Mouse (Mus musculus) forebrain, embryonic 10.5 days (tissue): ENCODE measurements at regions not wholly inside any gene's neighbourhood (a gene's known extent, or its start where the extent isn't known, plus 50 kb on each side); places are given as distances from the start of the nearest gene placed in this dataset.

Experiments
- DNase-seq: peaks from one replicate; pipeline ENCODE4 v3.0.0-alpha.2; 2017; ENCODE audit warnings: low spot score; ENCODE audit errors: extremely low spot score
- H3K27ac ChIP-seq: fragments of 300-500 bp; sonication (generic); 2 replicates; pipeline ENCODE4 v1.5.1; 2016; ENCODE audit warnings: mild to moderate bottlenecking
- H3K27me3 ChIP-seq: fragments of 300-500 bp; sonication (generic); 2 replicates; pipeline ENCODE4 v1.6.1; 2016; ENCODE audit warnings: mild to moderate bottlenecking; ENCODE audit not compliant: poor library complexity, severe bottlenecking
- H3K36me3 ChIP-seq: fragments of 300-500 bp; sonication (generic); replicated peaks from 2 replicates; pipeline ENCODE4 v1.6.1; 2016; ENCODE audit warnings: mild to moderate bottlenecking, moderate library complexity
- H3K4me1 ChIP-seq: fragments of 300-500 bp; sonication (generic); 2 replicates; pipeline ENCODE4 v1.6.1; 2016
- H3K4me3 ChIP-seq: fragments of 300-500 bp; sonication (generic); 2 replicates; pipeline ENCODE4 v1.5.1; 2016; ENCODE audit warnings: mild to moderate bottlenecking, moderate library complexity
- H3K9me3 ChIP-seq: fragments of 300-500 bp; sonication (generic); 2 replicates; pipeline ENCODE4 v1.6.1; 2016; ENCODE audit warnings: mild to moderate bottlenecking, moderate library complexity
- WGBS: fragments of 180-500 bp; shearing (Covaris S2); methylation state at CpG from one replicate; pipeline ENCODE4 v1.1.7; 2016; 5-methylcytosine and 5-hydroxymethylcytosine counted together

DNA sequence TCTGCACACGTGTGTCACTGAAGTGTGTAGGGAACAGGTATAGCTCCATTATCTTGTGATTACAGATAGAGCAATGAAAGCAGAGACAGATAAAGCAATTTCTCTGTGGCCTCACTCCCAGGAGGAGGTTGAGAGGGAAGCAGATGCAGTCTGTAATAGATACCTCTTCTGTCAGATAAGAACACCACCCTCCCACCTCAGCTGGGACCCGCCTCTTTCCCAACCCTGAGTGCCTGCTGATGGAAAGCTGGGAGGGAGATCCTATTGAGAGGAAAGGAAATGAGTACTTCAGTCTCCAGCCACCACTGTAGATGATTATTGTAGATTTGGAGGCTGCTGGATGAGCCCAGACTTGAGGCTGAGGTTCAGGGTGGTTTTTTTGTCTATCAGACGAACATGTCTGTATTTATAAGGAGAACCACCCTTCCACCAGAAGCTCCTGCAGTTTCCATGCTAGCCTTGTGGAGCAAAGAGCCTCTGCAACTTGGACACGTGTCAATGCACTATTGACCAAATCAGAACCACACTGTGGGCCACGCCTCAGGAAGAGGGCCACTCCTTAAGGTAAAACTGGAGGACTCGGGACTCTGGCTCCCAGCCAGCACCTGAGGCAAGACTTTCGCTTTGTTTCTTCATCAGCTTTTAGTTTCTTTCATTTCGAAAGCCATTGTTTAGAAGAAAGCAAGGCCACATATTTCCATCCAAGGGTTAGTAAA, 55.3 kb upstream of the Plekha5 start:
- 81% methylated on average over 8 of the region's 8 CpGs for WGBS
- H3K27me3 ChIP-seq = no peaks in the 10 kb centered on the region
- H3K4me1 ChIP-seq = no peaks in the 10 kb centered on the region
- DNase-seq = no peak
- no peaks in the 10 kb centered on the region for H3K9me3 ChIP-seq
- no peak overlapping the region for H3K27ac ChIP-seq
- H3K36me3 ChIP-seq = no peaks in the 10 kb centered on the region
- no peak overlapping the region for H3K4me3 ChIP-seq

DNA sequence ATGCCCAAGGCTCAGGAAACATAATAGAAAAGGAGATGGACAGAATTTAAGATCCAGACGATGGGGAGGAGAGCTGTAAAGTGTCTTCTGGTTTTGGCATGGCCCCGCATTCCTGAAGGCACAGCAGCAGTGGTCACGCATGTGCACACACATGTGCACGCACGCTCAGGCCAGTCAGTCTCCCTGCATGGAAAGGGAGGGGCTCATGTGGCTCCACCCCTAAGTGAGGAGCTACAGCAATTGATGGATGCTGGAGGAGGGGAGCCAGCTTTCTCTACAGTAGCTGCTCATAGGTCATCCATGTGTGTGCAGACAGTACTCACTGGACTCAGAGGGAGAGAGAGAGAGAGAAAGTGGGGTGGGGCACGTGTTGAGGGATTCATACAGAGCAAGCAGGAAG, 56.6 kb upstream of the Plekha5 start:
- DNase-seq = no peak
- 89% methylated on average over 6 of the region's 6 CpGs for WGBS
- H3K27ac ChIP-seq = no peak overlapping the region
- H3K27me3 ChIP-seq = no peaks in the 10 kb centered on the region
- H3K4me1 ChIP-seq = no peaks in the 10 kb centered on the region
- no peak overlapping the region for H3K4me3 ChIP-seq
- no peaks in the 10 kb centered on the region for H3K9me3 ChIP-seq
- no peaks in the 10 kb centered on the region for H3K36me3 ChIP-seq

DNA sequence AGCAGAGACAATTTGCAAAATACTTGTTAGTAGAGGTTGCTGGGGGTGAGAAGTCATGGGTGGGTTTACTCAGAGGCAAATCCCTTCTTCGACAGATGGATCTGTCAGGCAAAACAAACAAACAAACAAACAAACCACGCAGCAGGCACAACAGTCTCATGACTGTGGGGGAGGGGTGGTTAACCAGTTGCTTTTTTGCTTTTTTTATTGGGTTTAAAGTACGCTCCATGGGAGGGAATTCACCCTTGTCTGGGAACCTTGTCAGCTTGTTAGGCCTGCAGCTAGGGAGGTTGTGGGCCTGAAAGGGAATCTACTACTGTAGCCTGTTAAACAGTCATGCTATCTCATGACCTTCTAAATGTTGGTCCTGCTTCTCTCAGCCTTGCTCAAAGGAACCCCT, 57.1 kb upstream of the Plekha5 start:
- no peaks in the 10 kb centered on the region for H3K9me3 ChIP-seq

DNA sequence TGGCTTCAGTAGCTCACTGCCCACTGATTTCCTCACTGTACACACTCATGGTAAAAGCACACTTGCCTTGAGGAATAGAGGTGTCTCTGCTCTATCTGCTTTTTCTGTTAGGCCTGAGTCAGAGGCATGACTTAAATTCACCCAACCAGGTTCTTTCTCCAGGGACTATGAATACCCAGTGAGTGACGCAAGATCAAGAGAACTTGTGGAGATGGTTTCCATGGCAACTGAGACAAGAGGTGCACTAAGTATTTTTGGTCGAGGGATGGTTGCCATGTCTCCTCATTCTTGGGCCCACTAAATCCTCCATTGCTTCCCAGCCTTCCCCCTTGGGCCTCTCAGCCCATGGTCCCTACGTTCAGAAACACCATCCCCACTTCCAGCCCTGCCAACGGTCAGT, 62.9 kb upstream of the Plekha5 start:
- peaks cover 4% of the 10 kb centered on the region; the same call in 1 of the 2 replicates for H3K4me1 ChIP-seq
- H3K36me3 ChIP-seq = no peaks in the 10 kb centered on the region
- WGBS = 84% methylated on average over 4 of the region's 4 CpGs
- H3K27ac ChIP-seq = no peak overlapping the region
- H3K4me3 ChIP-seq = no peak overlapping the region
- no peak for DNase-seq
- no peaks in the 10 kb centered on the region for H3K27me3 ChIP-seq
- no peaks in the 10 kb centered on the region for H3K9me3 ChIP-seq

More for the DNA sequence above, 57.1 kb upstream of the Plekha5 start:
- no peaks in the 10 kb centered on the region for H3K4me1 ChIP-seq
- H3K27ac ChIP-seq = no peak overlapping the region
- 63% methylated on average over 3 of the region's 3 CpGs for WGBS
- no peaks in the 10 kb centered on the region for H3K27me3 ChIP-seq
- H3K4me3 ChIP-seq = no peak overlapping the region
- no peak for DNase-seq
- H3K36me3 ChIP-seq = no peaks in the 10 kb centered on the region

DNA sequence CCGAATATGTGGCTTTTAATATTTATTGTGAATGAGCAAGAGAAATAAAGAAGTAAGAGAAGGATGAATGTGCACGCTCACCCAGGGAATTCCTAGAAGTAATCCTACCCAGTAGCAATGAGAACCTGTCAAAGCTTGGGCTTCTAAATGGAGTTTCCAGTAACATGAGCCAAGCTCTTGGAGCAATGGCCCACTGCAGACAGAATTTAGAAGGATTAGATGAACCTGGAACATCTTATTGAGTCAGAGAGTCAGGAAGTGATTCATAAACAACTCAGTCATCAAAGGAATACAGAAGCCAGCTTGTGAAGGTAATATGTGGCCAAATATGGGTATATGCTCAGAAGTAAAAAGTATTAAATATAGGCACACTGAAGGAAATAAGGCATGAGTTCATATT, 66.0 kb upstream of the Plekha5 start:
- H3K36me3 ChIP-seq = no peaks in the 10 kb centered on the region
- no peaks in the 10 kb centered on the region for H3K9me3 ChIP-seq
- no peak for DNase-seq
- no peak overlapping the region for H3K27ac ChIP-seq
- WGBS = 87% methylated on average over 2 of the region's 2 CpGs
- no peaks in the 10 kb centered on the region for H3K27me3 ChIP-seq
- H3K4me1 ChIP-seq = peaks cover 4% of the 10 kb centered on the region; the same call in 1 of the 2 replicates
- H3K4me3 ChIP-seq = no peak overlapping the region

DNA sequence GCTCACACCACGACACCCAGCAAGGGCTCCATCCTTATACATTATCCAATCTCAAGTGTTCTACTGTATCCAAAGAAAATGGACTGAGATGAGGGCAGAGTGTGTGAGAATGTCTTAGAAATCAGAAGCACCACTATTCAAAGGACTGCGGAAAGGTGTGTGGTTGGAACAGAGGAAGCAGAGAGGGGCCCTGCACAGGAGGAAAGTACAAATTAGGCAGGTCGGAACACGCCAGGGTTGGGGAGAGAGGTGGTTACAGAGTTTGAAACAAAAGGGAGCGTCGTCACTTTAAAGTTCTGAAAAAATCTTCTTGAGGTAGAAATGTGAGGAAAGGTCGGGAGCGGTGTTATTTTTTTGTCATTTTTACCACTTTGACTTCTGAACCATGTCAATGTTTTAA, 66.6 kb upstream of the Plekha5 start:
- Histone ChIP-seq H3K4me3 (no peak overlapping the region), H3K27me3 (no peaks in the 10 kb centered on the region), H3K9me3 (no peaks in the 10 kb centered on the region), H3K27ac (no peak overlapping the region), H3K4me1 (peaks cover 4% of the 10 kb centered on the region; the same call in 1 of the 2 replicates), H3K36me3 (no peaks in the 10 kb centered on the region)
- WGBS = 84% methylated on average over 8 of the region's 8 CpGs
- DNase-seq = no peak

DNA sequence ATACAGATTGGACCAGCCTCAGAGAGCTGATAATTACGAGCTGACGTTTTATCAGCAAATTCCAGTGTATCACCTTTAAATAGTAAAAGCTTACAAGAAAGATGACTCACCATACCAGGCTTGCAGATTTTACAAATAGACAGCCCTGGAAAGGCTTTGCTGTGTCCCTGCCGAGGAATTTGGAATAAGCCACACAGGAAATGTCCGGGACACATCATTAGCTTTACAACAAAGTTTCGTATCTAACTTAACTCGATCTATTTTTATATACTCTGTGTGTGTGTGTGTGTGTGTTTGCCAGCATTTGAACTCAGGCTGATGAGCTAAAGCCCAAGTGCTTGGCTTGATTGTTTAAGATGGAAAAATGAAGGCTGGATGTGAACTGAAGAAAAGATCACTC, 69.8 kb upstream of the Plekha5 start:
- no peaks in the 10 kb centered on the region for H3K9me3 ChIP-seq
- no peaks in the 10 kb centered on the region for H3K27me3 ChIP-seq
- no peak overlapping the region for H3K4me3 ChIP-seq
- peaks cover 12% of the 10 kb centered on the region for H3K4me1 ChIP-seq
- no peak overlapping the region for H3K27ac ChIP-seq
- no peak for DNase-seq
- 91% methylated on average over 6 of the region's 6 CpGs for WGBS
- no peaks in the 10 kb centered on the region for H3K36me3 ChIP-seq

DNA sequence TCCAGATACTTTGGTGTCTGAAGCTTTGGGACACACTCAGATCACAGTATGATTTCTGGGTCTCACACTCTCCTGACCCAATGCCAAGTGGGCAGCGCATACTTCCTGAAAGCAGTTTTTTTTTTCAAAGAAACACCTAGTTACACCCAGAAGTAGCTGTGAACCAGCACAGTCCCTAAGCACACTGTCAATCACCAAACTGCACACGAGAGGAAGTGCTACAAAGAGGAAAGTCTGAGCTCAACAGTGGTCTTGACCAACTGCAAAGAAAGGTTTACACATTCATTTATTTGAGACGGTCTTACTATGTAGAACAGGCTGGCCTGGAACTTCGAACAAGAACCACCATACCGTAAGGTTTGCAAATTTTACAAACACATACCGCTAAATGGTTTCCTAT, 70.2 kb upstream of the Plekha5 start:
- H3K36me3 ChIP-seq = no peaks in the 10 kb centered on the region
- 89% methylated on average over 6 of the region's 6 CpGs for WGBS
- H3K4me3 ChIP-seq = no peak overlapping the region
- no peak for DNase-seq
- no peaks in the 10 kb centered on the region for H3K9me3 ChIP-seq
- peaks cover 12% of the 10 kb centered on the region for H3K4me1 ChIP-seq
- no peak overlapping the region for H3K27ac ChIP-seq
- no peaks in the 10 kb centered on the region for H3K27me3 ChIP-seq

DNA sequence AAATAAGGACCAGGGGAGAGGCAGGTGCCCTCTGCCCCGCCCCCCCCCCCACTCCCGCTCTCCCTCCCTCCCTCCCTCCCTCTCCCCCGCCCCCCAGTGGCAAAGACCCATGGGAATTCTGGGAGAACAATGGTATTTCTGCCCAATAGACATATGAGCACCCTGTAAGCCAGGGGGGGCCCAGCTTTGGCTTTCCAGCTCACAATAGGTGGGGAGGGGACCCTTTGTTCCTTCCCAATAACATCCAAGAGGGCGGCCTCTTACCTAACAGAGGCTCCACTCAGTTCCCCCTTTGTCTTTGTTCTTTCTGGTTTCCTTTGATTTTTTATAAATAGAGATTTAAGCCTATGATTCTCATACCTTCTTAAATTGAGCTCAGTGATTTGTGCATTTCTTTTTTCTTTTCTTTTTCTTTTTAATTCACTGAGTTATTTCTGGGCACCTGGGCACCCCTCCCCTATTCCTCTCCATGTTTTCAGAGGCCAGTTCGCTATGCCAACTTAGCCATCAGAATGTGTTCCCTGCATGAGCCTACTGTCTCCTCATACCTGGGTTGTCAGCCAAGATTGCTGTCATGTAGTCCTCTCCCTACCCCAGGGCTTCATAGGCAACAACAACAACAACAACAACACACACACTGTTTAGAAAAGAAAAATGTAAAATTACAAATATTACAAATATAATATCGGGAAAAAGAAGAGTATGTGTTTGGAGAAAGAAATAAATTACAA, 72.3 kb upstream of the Plekha5 start:
- Histone ChIP-seq H3K9me3 (no peaks in the 10 kb centered on the region; the same call in 1 of the 2 replicates), H3K27me3 (no peaks in the 10 kb centered on the region), H3K4me1 (peaks cover 12% of the 10 kb centered on the region), H3K36me3 (no peaks in the 10 kb centered on the region), H3K4me3 (no peak overlapping the region), H3K27ac (peak overlapping the region; percentile 81)
- WGBS = 47% methylated on average over 3 of the region's 6 CpGs
- peak; percentile 29 for DNase-seq

DNA sequence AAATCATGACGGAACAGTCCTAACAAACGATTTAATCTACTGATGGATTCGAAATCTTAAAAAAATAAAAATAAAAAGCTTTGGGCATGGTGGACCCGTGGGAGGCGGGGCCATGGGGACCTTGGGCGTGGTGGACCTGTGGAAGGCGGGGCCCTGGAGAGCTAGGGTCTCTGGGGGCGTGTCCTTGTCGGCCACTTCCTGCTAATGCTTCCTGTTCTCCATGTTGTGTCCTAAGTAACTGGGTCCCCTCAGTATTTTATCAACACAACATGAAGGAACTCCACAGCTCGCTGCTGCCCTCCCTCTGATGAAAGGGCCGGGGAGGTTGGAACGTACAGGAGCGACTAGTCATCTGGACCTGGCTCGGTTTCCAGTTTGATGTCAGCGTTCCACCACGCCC, 75.3 kb upstream of the Plekha5 start:
- Histone ChIP-seq H3K36me3 (no peaks in the 10 kb centered on the region), H3K4me3 (no peak overlapping the region), H3K27me3 (no peaks in the 10 kb centered on the region), H3K27ac (no peak overlapping the region), H3K9me3 (no peaks in the 10 kb centered on the region; the same call in 1 of the 2 replicates), H3K4me1 (peaks cover 16% of the 10 kb centered on the region)
- no peak for DNase-seq
- WGBS = 91% methylated on average over 16 of the region's 16 CpGs

DNA sequence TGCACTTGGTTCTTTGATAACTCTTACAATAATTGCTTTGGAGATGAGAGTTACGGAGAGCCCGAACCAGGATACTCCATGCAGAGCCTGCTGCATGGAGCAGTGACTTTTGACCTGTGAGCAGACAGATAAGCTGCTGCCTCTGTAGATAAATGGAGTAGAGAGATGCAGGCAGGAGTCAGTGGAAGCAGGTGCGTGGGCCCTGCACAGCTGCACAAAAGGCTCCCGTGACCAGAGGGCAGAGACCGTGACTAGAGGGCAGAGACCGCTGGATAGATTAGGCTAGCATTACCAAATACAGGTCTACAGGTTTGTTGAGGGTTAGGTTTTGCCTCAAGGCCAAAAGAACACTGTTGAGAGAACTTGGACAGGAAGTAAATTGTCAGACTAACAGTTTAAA, 76.9 kb upstream of the Plekha5 start:
- Histone ChIP-seq H3K27ac (no peak overlapping the region), H3K4me3 (no peak overlapping the region), H3K9me3 (no peaks in the 10 kb centered on the region; the same call in 1 of the 2 replicates), H3K27me3 (no peaks in the 10 kb centered on the region), H3K36me3 (no peaks in the 10 kb centered on the region), H3K4me1 (peaks cover 24% of the 10 kb centered on the region)
- DNase-seq = no peak
- WGBS = 85% methylated on average over 6 of the region's 6 CpGs

DNA sequence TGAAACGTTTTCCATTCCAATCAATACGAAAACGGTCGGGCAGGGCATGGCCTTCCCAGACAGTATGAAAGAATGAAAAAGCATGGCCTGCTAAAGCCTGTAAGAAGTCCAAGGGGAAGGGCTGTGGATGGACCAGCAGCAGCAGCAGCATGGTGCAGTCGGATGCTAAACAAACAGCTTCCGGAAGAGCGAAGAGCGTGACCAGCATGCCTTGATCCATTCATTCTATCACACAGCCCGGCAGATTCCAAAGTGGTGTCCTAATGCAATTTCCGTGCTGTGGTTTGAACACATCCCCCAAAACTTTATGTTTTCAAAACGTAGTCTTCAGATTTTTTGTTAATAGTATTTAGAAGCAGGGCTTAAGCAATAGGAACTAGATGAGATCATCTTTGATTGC, 80.2 kb upstream of the Plekha5 start:
- peaks cover 26% of the 10 kb centered on the region for H3K4me1 ChIP-seq
- H3K36me3 ChIP-seq = no peaks in the 10 kb centered on the region
- no peak for DNase-seq
- H3K27ac ChIP-seq = 0 out of 2 replicates have a peak overlapping the region, but pooled peaks have one; percentile 35
- no peaks in the 10 kb centered on the region for H3K27me3 ChIP-seq
- WGBS = 88% methylated on average over 11 of the region's 11 CpGs
- no peak overlapping the region for H3K4me3 ChIP-seq
- no peaks in the 10 kb centered on the region; the same call in 1 of the 2 replicates for H3K9me3 ChIP-seq

DNA sequence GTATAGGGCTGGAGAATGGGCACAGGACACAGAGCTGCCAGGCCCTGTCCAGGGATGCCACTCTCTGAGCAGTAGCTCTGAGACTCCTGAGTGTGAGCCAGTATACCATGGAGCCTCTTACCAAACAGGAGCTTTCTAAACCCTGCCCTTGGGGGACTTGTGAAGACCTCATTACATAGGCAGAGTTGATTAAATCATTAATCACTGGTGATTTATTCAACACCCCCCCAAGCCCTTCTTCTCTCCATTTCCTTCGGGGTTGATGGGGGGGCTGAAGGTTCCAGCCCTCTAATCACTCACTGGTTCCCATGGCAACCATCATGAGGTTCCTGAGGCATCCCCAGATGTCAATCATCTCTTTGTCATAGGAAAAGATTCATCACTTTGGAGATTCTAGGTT, 81.0 kb upstream of the Plekha5 start:
- no peak overlapping the region for H3K27ac ChIP-seq
- H3K27me3 ChIP-seq = no peaks in the 10 kb centered on the region
- no peaks in the 10 kb centered on the region; the same call in 1 of the 2 replicates for H3K9me3 ChIP-seq
- WGBS = 67% methylated on average over 1 of the region's 1 CpGs
- H3K36me3 ChIP-seq = no peaks in the 10 kb centered on the region
- H3K4me1 ChIP-seq = peaks cover 34% of the 10 kb centered on the region
- no peak for DNase-seq
- no peak overlapping the region for H3K4me3 ChIP-seq
